Mouse (Mus musculus) liver, embryonic 14.5 days (tissue): ENCODE results near the gene Hyal3.

Experiments
- CTCF ChIP-seq: IDR thresholded peaks from 2 replicates; pipeline ENCODE4 v1.5.1; 2016; ENCODE audit warnings: antibody characterized with exemption, low read depth, control low read depth
- EP300 ChIP-seq: IDR thresholded peaks from 2 replicates; pipeline ENCODE4 v1.6.1; 2016; ENCODE audit warnings: antibody characterized with exemption, low read depth

- TF ChIP-seq CTCF (no peak), EP300 (no peak)
Observed at GRCm38 (mm10) chr9:107578587-107578986, 2.0 kb upstream of the Hyal3 start, which contains the start of gene Naa80.
